Mouse (Mus musculus) megakaryocyte, embryonic 14.5 days (primary cell): ENCODE results near the gene Naif1. TPM values are rescaled to one million over a fixed set of nuclear protein-coding genes. Genes with fewer than 3 reads are reported as not detected.

Experiments
- H3K27me3 ChIP-seq: replicated peaks from 2 replicates; pipeline ENCODE3; 2012; ENCODE audit warnings: inconsistent platforms
- H3K36me3 ChIP-seq: replicated peaks from 2 replicates; pipeline ENCODE3; 2012; ENCODE audit warnings: low read length, inconsistent platforms, mixed read lengths
- H3K4me1 ChIP-seq: 2 replicates; pipeline ENCODE4 v1.6.1; 2012; ENCODE audit warnings: inconsistent platforms
- H3K4me3 ChIP-seq: replicated peaks from 2 replicates; pipeline ENCODE3; 2012; ENCODE audit warnings: moderate library complexity, mild to moderate bottlenecking, inconsistent platforms
- H3K9me3 ChIP-seq: 2 replicates; pipeline ENCODE4 v1.6.1; 2012; ENCODE audit warnings: inconsistent platforms
- FLI1 ChIP-seq: IDR thresholded peaks from 2 replicates; pipeline ENCODE4 v1.6.1; 2012; ENCODE audit warnings: low read length, inconsistent platforms, mixed read lengths
- GATA1 ChIP-seq: IDR thresholded peaks from 3 replicates; pipeline ENCODE4 v1.6.1; 2012; ENCODE audit warnings: mixed read lengths, low read length, inconsistent platforms, borderline replicate concordance
- polyA plus RNA-seq: library from polyadenylated mRNA; stranded (reverse); fragments of >175 nt; gene quantifications from 2 replicates; pipeline ENCODE4 v1.2.3, GENCODE M21; 2012; ENCODE audit warnings: low replicate concordance; ENCODE audit not compliant: insufficient read depth

Naif1 gene
- polyA plus RNA-seq, 1 experiment, result 3.9 TPM

DNA sequence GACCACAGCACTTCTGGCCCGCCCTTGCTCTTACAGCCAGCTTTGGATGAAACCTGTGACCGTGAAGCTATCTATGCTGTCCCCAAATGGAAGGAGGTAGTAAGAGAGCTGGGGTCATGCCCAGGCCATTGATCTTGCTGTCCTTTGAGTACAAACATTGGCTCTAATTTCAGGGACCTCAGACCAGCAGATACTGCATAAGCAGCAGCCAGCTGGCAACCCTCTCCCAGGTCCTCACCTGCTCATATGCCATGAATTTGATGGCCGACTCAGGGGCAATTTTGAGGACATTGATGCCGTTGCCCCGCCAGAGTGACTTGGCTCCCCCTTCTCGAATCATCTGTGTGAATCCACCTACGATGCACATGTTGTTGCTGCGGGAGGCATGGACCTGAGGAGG, 32.8 kb upstream of the Naif1 start:
- peaks cover 86% of the 10 kb centered on the region for H3K36me3 ChIP-seq
- TF ChIP-seq FLI1 (no peak), GATA1 (no peak)
- no peak overlapping the region for H3K4me3 ChIP-seq
- no peaks in the 10 kb centered on the region for H3K9me3 ChIP-seq
- H3K4me1 ChIP-seq, result peaks cover 19% of the 10 kb centered on the region
- H3K27me3 ChIP-seq, result no peaks in the 10 kb centered on the region

- peaks cover 83% of the 10 kb centered on the region for H3K36me3 ChIP-seq
- H3K9me3 ChIP-seq, result no peaks in the 10 kb centered on the region
- H3K27me3 ChIP-seq, result no peaks in the 10 kb centered on the region
- TF ChIP-seq FLI1, result no peak
- no peak for TF ChIP-seq GATA1
- H3K4me1 ChIP-seq, result peaks cover 26% of the 10 kb centered on the region
- H3K4me3 ChIP-seq, result no peak overlapping the region
These were observed 31.7 kb upstream of the Naif1 start for GRCm38 (mm10) chr2:32418430-32419151.

DNA sequence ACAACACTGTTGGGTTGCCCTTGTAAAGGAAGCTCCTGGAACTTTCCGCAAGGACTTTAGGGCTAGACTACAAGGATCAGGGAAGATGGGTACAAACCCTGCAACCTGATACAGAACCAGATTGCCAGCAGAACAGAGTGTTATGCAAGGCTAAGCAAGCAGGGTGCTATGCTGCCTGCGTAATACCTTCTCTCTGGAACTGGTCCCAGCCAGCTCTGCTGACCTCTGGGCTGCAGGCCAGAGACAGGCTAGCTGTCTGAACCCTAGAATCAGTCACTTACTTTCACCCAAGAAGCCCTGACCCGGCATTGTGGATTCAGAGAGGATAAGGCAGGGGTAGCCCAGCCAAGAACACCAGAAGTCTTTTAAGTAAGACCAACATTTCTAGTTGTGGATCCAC, 30.9 kb upstream of the Naif1 start:
- peaks cover 76% of the 10 kb centered on the region for H3K36me3 ChIP-seq
- no peak overlapping the region for H3K4me3 ChIP-seq
- H3K9me3 ChIP-seq, result no peaks in the 10 kb centered on the region
- no peaks in the 10 kb centered on the region for H3K27me3 ChIP-seq
- H3K4me1 ChIP-seq, result peaks cover 33% of the 10 kb centered on the region
- TF ChIP-seq GATA1 (no peak), FLI1 (no peak)

DNA sequence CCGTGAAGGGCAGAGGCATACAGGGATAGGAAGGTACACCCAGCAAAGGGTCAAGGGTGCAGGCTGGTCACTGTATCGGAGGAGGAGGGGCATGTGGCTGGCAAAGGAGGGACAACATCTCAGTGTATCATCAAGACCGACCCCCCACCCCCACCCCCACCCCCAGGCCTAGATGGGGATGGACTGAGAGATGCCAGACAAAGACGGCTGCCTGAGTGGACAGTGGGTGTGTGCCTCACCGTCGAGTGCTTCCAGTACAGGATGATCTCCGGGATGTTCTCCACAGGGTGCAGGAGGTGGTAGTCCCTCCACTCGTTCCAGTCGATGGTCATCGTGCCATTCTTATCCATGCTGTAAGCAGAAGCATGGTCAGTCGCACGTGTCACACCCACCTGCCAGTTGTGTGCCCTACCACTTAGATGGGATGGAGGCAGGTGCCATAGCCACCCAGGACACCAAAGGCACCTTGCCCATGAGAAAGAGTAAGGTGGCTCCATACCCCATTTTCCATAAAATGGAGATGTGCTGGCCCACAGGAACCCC, 30.1 kb upstream of the Naif1 start:
- Histone ChIP-seq H3K9me3 (no peaks in the 10 kb centered on the region), H3K4me3 (peak overlapping the region; percentile 52), H3K27me3 (no peaks in the 10 kb centered on the region), H3K36me3 (peaks cover 68% of the 10 kb centered on the region), H3K4me1 (peaks cover 41% of the 10 kb centered on the region)
- TF ChIP-seq GATA1 (no peak), FLI1 (no peak)

GRCm38 (mm10) chr2:32420647-32421046, 29.6 kb upstream of the Naif1 start:
- Histone ChIP-seq H3K36me3 (peaks cover 65% of the 10 kb centered on the region), H3K27me3 (no peaks in the 10 kb centered on the region), H3K4me3 (no peak overlapping the region), H3K4me1 (peaks cover 45% of the 10 kb centered on the region), H3K9me3 (no peaks in the 10 kb centered on the region)
- TF ChIP-seq GATA1, result no peak
- no peak for TF ChIP-seq FLI1

DNA sequence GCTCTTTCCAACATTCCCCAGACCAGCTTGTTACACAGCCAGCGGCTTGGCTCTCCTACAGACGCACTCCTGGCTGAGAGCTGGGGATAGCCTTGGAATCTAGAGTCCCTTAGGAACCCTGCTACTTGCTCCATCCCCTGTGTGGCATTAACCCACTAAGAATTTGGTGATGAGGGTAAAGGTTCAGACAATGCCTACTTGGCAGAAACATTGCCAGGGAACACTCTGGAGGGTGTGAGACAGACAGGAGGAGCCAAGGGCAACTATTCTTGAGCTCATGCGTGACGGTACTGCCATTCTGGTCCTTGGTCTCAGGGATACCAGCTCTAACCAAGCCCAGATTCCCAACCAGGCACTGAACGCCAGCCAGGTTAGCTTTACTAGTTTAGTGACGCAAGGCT, 28.4 kb upstream of the Naif1 start:
- TF ChIP-seq FLI1 (no peak), GATA1 (no peak)
- peaks cover 55% of the 10 kb centered on the region for H3K4me1 ChIP-seq
- H3K36me3 ChIP-seq, result peaks cover 57% of the 10 kb centered on the region
- H3K9me3 ChIP-seq, result no peaks in the 10 kb centered on the region
- no peaks in the 10 kb centered on the region for H3K27me3 ChIP-seq
- no peak overlapping the region for H3K4me3 ChIP-seq

DNA sequence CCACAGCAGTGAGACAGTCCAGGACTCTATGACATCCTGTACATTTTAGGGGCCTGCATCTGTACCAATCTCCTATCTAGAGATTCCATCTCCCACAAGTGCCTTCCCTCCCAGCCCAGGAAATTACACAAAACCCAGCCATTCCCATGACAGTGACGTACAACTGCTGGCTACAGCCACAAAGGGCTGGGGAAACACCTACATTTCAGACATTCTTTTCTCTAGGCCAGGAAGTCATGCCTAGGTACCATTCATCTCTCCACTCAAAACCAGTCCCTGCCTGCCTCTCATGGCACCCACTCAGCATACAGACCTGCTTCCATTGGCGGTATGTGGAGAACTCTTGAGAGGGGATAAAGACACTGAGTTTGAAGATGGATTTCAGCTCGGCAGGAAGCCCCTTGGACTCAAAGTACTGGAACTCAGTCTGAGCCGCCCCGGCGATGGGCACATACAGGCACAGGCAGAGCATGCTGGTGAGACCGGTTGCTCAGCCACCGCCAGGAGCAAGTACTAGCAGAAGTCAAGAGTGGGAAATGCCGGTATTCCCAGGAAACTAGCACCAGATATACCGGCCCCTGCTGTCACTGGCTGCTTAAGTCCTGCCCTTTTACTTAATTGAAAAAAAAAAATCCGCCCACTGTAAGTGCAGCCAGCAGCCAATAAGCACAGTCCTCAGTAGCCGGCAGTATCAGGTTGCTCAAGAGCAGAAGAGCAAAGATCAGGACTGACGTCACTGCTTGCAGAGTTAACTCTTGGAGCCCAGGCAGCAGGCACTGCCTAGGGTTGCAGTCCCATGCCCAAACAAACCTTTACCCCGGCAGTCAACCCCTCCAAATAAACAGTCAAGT, 26.6 kb upstream of the Naif1 start:
- TF ChIP-seq FLI1 (no peak), GATA1 (no peak)
- Histone ChIP-seq H3K27me3 (no peaks in the 10 kb centered on the region), H3K9me3 (no peaks in the 10 kb centered on the region), H3K36me3 (peaks cover 39% of the 10 kb centered on the region), H3K4me1 (peaks cover 70% of the 10 kb centered on the region), H3K4me3 (peak overlapping the region; percentile 88)

GRCm38 (mm10) chr2:32424796-32425195, 25.5 kb upstream of the Naif1 start:
- Histone ChIP-seq H3K4me1 (peaks cover 81% of the 10 kb centered on the region), H3K27me3 (no peaks in the 10 kb centered on the region), H3K36me3 (peaks cover 31% of the 10 kb centered on the region), H3K4me3 (no peak overlapping the region), H3K9me3 (no peaks in the 10 kb centered on the region)
- TF ChIP-seq GATA1 (no peak), FLI1 (no peak)

- Histone ChIP-seq H3K9me3 (no peaks in the 10 kb centered on the region), H3K36me3 (peaks cover 28% of the 10 kb centered on the region), H3K4me3 (peak overlapping the region; percentile 38), H3K27me3 (no peaks in the 10 kb centered on the region), H3K4me1 (peaks cover 82% of the 10 kb centered on the region)
- TF ChIP-seq FLI1, result no peak
- TF ChIP-seq GATA1, result no peak
These were observed 24.7 kb upstream of the Naif1 start for GRCm38 (mm10) chr2:32425568-32425967.

DNA sequence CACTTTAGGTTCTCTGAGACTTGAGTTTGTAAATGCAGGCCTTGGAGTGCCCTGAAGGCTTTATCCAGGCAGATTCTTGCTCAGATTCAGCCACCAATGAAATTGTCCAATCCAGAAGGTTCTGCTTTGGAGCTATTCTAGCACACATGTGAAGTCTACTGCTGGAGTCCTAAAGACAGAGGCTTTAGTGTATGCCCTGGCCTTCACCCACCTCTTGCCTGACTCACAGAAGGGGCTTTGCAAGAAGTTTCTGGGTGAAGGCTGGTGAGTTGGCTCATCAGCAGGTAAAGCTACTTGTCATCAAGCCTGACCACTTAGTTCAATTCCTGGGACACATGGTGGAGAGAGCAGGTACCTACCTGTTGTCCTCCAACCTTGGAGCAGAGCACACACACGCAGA, 24.1 kb upstream of the Naif1 start:
- Histone ChIP-seq H3K36me3 (peaks cover 24% of the 10 kb centered on the region), H3K9me3 (no peaks in the 10 kb centered on the region), H3K27me3 (no peaks in the 10 kb centered on the region), H3K4me1 (peaks cover 86% of the 10 kb centered on the region), H3K4me3 (no peak overlapping the region)
- no peak for TF ChIP-seq FLI1
- TF ChIP-seq GATA1, result no peak
